Mouse (Mus musculus) lung, postnatal 0 days (tissue): ENCODE measurements at regions not wholly inside any gene's neighbourhood (a gene's known extent, or its start where the extent isn't known, plus 50 kb on each side); places are given as distances from the start of the nearest gene placed in this dataset.

ENCODE experiments used
- CTCF ChIP-seq: IDR thresholded peaks from 2 replicates; pipeline ENCODE4 v1.5.1; 2016; ENCODE audit warnings: antibody characterized with exemption, mild to moderate bottlenecking
- EP300 ChIP-seq: IDR thresholded peaks from 2 replicates; pipeline ENCODE4 v1.6.1; 2016; ENCODE audit warnings: antibody characterized with exemption, mild to moderate bottlenecking, control low read depth

DNA sequence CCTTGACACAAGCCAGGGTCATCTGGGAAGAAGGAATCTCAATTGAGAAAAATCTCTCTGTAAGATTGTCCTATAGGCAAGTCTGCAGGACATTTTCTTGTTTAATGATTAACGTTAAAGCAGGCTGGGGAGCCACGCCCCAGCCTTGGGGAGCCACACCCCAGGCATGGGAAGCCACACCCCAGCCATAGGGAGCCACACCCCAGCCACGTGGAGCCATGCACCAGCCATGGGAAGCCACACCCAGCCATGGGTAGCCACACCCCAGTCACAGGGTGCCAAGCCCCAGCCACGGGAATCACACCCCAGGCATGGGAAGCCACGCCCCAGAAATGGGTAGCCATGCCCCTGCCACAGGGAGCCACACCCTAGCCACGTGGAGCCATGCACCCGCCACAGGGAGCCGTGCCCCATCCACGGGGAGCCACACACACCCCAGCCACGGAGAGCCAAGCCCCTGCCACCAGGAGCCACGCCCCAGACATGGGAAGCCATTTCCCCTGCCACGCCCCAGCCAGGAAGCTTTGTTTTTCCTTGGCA lies 94.8 kb upstream of the A430005L14Rik start:
- TF ChIP-seq CTCF (no peak), EP300 (no peak)
